Mouse (Mus musculus) liver, embryonic 13.5 days (tissue): Measurements from ENCODE around the gene Isoc2a. TPM values are rescaled to one million over a fixed set of nuclear protein-coding genes. Genes with fewer than 3 reads are reported as not detected.
"Not testable (repeated sequence)": the region's sequence is repeated elsewhere in the genome, so short reads cannot be mapped to it uniquely, and the experiment has no call there.

Experiments
- ATAC-seq: fragments of 200-750 bp; cut with Nextera tagmentation; 2 replicates; pipeline ENCODE4 v1.8.0; 2017; ENCODE audit warnings: low read depth, mild to moderate bottlenecking, moderate number of reproducible peaks, moderate library complexity
- DNase-seq: peaks from one replicate; pipeline ENCODE4 v3.0.0; 2022
- H3K27ac ChIP-seq: fragments of 300-500 bp; sonication (generic); 2 replicates; pipeline ENCODE4 v1.5.1; 2015; ENCODE audit warnings: moderate library complexity, mild to moderate bottlenecking, inconsistent platforms
- H3K27me3 ChIP-seq: fragments of 300-500 bp; sonication (generic); 2 replicates; pipeline ENCODE4 v1.6.1; 2015; ENCODE audit warnings: mild to moderate bottlenecking, inconsistent platforms
- H3K36me3 ChIP-seq: fragments of 300-500 bp; sonication (generic); 2 replicates; pipeline ENCODE4 v1.6.1; 2015; ENCODE audit warnings: mild to moderate bottlenecking, inconsistent platforms
- H3K4me1 ChIP-seq: fragments of 300-500 bp; sonication (generic); replicated peaks from 2 replicates; pipeline ENCODE4 v1.6.1; 2015; ENCODE audit warnings: inconsistent platforms
- H3K4me2 ChIP-seq: fragments of 300-500 bp; sonication (generic); 2 replicates; pipeline ENCODE4 v1.6.1; 2015; ENCODE audit warnings: inconsistent platforms, mild to moderate bottlenecking, moderate library complexity
- H3K4me3 ChIP-seq: fragments of 300-500 bp; sonication (generic); replicated peaks from 2 replicates; pipeline ENCODE4 v1.5.1; 2015; ENCODE audit warnings: mild to moderate bottlenecking, inconsistent platforms
- H3K9ac ChIP-seq: fragments of 300-500 bp; sonication (generic); 2 replicates; pipeline ENCODE4 v1.6.1; 2015; ENCODE audit warnings: mild to moderate bottlenecking, inconsistent platforms
- H3K9me3 ChIP-seq: fragments of 300-500 bp; sonication (generic); replicated peaks from 2 replicates; pipeline ENCODE4 v1.6.1; 2016; ENCODE audit warnings: inconsistent platforms
- WGBS: fragments of 180-500 bp; shearing (Covaris S2); methylation state at CpG from one replicate; pipeline ENCODE4 v1.1.7; 2015; ENCODE audit not compliant: insufficient replicate concordance; 5-methylcytosine and 5-hydroxymethylcytosine counted together
- polyA plus RNA-seq: library from polyadenylated mRNA; unstranded; fragments of >200 nt; fragmentation: Nextera tagmentation; extraction: Ambion mirVana; gene quantifications from 2 replicates; pipeline ENCODE4 v1.2.1, GENCODE M21; 2015

Gene Isoc2a
- polyA plus RNA-seq, 1 experiment from 2014 or later: 0.45 TPM

GRCm38 (mm10) chr7:4850621-4851314 is 26.2 kb upstream of the Isoc2a start:
- no peak overlapping the region for H3K9ac ChIP-seq
- ATAC-seq (no peak), DNase-seq (no peak)
- no peak overlapping the region for H3K27ac ChIP-seq
- H3K4me1 ChIP-seq: no peaks in the 10 kb centered on the region
- peaks cover 51% of the 10 kb centered on the region for H3K27me3 ChIP-seq
- WGBS: 44% methylated on average over 11 of the region's 11 CpGs
- no peak overlapping the region for H3K4me2 ChIP-seq
- no peaks in the 10 kb centered on the region for H3K36me3 ChIP-seq
- H3K9me3 ChIP-seq: 0 out of 2 replicates have a peak, but pooled peaks cover 5% of the 10 kb centered on the region
- no peak overlapping the region for H3K4me3 ChIP-seq

- no peak overlapping the region for H3K9ac ChIP-seq
- H3K4me2 ChIP-seq: no peak overlapping the region
- H3K9me3 ChIP-seq: 0 out of 2 replicates have a peak, but pooled peaks cover 5% of the 10 kb centered on the region
- WGBS: 62% methylated on average over 8 of the region's 8 CpGs
- H3K4me1 ChIP-seq: no peaks in the 10 kb centered on the region
- H3K27me3 ChIP-seq: peaks cover 45% of the 10 kb centered on the region
- no peak overlapping the region for H3K4me3 ChIP-seq
- ATAC-seq (no peak), DNase-seq (no peak)
- no peaks in the 10 kb centered on the region for H3K36me3 ChIP-seq
- no peak overlapping the region for H3K27ac ChIP-seq
Observed at GRCm38 (mm10) chr7:4851315-4851688, 25.7 kb upstream of the Isoc2a start.

- H3K4me3 ChIP-seq: no peak overlapping the region
- ATAC-seq (no peak), DNase-seq (no peak)
- H3K4me1 ChIP-seq: no peaks in the 10 kb centered on the region
- no peak overlapping the region for H3K4me2 ChIP-seq
- no peak overlapping the region for H3K9ac ChIP-seq
- H3K27ac ChIP-seq: no peak overlapping the region
- 45% methylated on average over 3 of the region's 3 CpGs for WGBS
- H3K9me3 ChIP-seq: no peaks in the 10 kb centered on the region
- peaks cover 31% of the 10 kb centered on the region for H3K27me3 ChIP-seq
- no peaks in the 10 kb centered on the region for H3K36me3 ChIP-seq
Observed at GRCm38 (mm10) chr7:4853613-4854012, 23.3 kb upstream of the Isoc2a start.

- no peak for DNase-seq
- H3K36me3 ChIP-seq: no peaks in the 10 kb centered on the region
- 63% methylated on average over 9 of the region's 9 CpGs for WGBS
- H3K27me3 ChIP-seq: peaks cover 18% of the 10 kb centered on the region
- H3K27ac ChIP-seq: no peak overlapping the region
- no peaks in the 10 kb centered on the region for H3K9me3 ChIP-seq
- no peak overlapping the region for H3K4me2 ChIP-seq
- ATAC-seq: no peak
- no peak overlapping the region for H3K9ac ChIP-seq
- H3K4me1 ChIP-seq: no peaks in the 10 kb centered on the region
- no peak overlapping the region for H3K4me3 ChIP-seq
Observed at GRCm38 (mm10) chr7:4856508-4856907, 20.4 kb upstream of the Isoc2a start.

GRCm38 (mm10) chr7:4857321-4857720 is 19.6 kb upstream of the Isoc2a start:
- H3K27me3 ChIP-seq: peaks cover 13% of the 10 kb centered on the region
- no peak overlapping the region for H3K9ac ChIP-seq
- DNase-seq (no peak), ATAC-seq (no peak)
- no peaks in the 10 kb centered on the region for H3K36me3 ChIP-seq
- H3K4me1 ChIP-seq: no peaks in the 10 kb centered on the region
- H3K4me3 ChIP-seq: no peak overlapping the region
- H3K27ac ChIP-seq: no peak overlapping the region
- H3K9me3 ChIP-seq: no peaks in the 10 kb centered on the region
- 42% methylated on average over 7 of the region's 7 CpGs for WGBS
- H3K4me2 ChIP-seq: no peak overlapping the region

- no peak for ATAC-seq
- Histone ChIP-seq H3K9me3 (no peaks in the 10 kb centered on the region), H3K36me3 (no peaks in the 10 kb centered on the region), H3K27ac (no peak overlapping the region), H3K4me1 (0 out of 2 replicates have a peak, but pooled peaks cover 4% of the 10 kb centered on the region), H3K4me3 (no peak overlapping the region), H3K27me3 (peaks cover 11% of the 10 kb centered on the region), H3K4me2 (no peak overlapping the region), H3K9ac (no peak overlapping the region)
- 67% methylated on average over 12 of the region's 12 CpGs for WGBS
- no peak for DNase-seq
Observed at GRCm38 (mm10) chr7:4859418-4859978, 17.5 kb upstream of the Isoc2a start.

GRCm38 (mm10) chr7:4860926-4861325 is 16.0 kb upstream of the Isoc2a start:
- WGBS: 56% methylated on average over 3 of the region's 3 CpGs
- not testable (repeated sequence) for H3K4me3 ChIP-seq, H3K4me2 ChIP-seq

GRCm38 (mm10) chr7:4863041-4863440 is 13.9 kb upstream of the Isoc2a start:
- Histone ChIP-seq H3K4me1 (peaks cover 20% of the 10 kb centered on the region), H3K27ac (no peak overlapping the region), H3K4me3 (no peak overlapping the region), H3K9ac (no peak overlapping the region), H3K4me2 (no peak overlapping the region), H3K27me3 (peaks cover 7% of the 10 kb centered on the region), H3K9me3 (no peaks in the 10 kb centered on the region), H3K36me3 (no peaks in the 10 kb centered on the region)
- DNase-seq: no peak
- ATAC-seq: no peak
- 48% methylated on average over 1 of the region's 1 CpGs for WGBS

More at GRCm38 (mm10) chr7:4860926-4861325, 16.0 kb upstream of the Isoc2a start:
- not testable (repeated sequence) for H3K27ac ChIP-seq, DNase-seq, H3K36me3 ChIP-seq, H3K9me3 ChIP-seq, H3K9ac ChIP-seq, ATAC-seq
- peaks cover 11% of the 10 kb centered on the region for H3K27me3 ChIP-seq
- H3K4me1 ChIP-seq: peaks cover 10% of the 10 kb centered on the region

- Histone ChIP-seq H3K4me1 (peaks cover 20% of the 10 kb centered on the region), H3K9me3 (no peaks in the 10 kb centered on the region), H3K36me3 (no peaks in the 10 kb centered on the region), H3K4me2 (no peak overlapping the region), H3K27ac (no peak overlapping the region), H3K27me3 (peaks cover 4% of the 10 kb centered on the region; the same call in 1 of the 2 replicates), H3K4me3 (no peak overlapping the region), H3K9ac (no peak overlapping the region)
- 50% methylated on average over 7 of the region's 7 CpGs for WGBS
- DNase-seq (no peak), ATAC-seq (no peak)
Observed at GRCm38 (mm10) chr7:4863541-4864080, 13.3 kb upstream of the Isoc2a start.

- peaks cover 20% of the 10 kb centered on the region for H3K4me1 ChIP-seq
- H3K36me3 ChIP-seq: no peaks in the 10 kb centered on the region
- H3K4me3 ChIP-seq: no peak overlapping the region
- H3K27ac ChIP-seq: no peak overlapping the region
- H3K4me2 ChIP-seq: no peak overlapping the region
- DNase-seq (no peak), ATAC-seq (no peak)
- H3K9me3 ChIP-seq: no peaks in the 10 kb centered on the region
- peaks cover 3% of the 10 kb centered on the region; the same call in 1 of the 2 replicates for H3K27me3 ChIP-seq
- WGBS: 78% methylated on average over 5 of the region's 5 CpGs
- H3K9ac ChIP-seq: no peak overlapping the region
Observed at GRCm38 (mm10) chr7:4864130-4864845, 12.7 kb upstream of the Isoc2a start.

GRCm38 (mm10) chr7:4865090-4865489 is 11.9 kb upstream of the Isoc2a start:
- no peaks in the 10 kb centered on the region for H3K27me3 ChIP-seq
- ATAC-seq (peak; percentile 29), DNase-seq (peak; percentile 56)
- peak overlapping the region; percentile 54 for H3K27ac ChIP-seq
- no peaks in the 10 kb centered on the region for H3K36me3 ChIP-seq
- H3K4me2 ChIP-seq: peak overlapping the region; percentile 83
- peak overlapping the region; percentile 81; the same call in 1 of the 2 replicates for H3K9ac ChIP-seq
- H3K4me3 ChIP-seq: peak overlapping the region; percentile 73
- H3K4me1 ChIP-seq: peaks cover 20% of the 10 kb centered on the region
- WGBS: 52% methylated on average over 5 of the region's 5 CpGs
- H3K9me3 ChIP-seq: no peaks in the 10 kb centered on the region
